Mouse (Mus musculus) liver, postnatal 0 days (tissue): ENCODE results near the gene Pde6b. TPM values are rescaled to one million over a fixed set of nuclear protein-coding genes. Genes with fewer than 3 reads are reported as not detected.

Source experiments
- ATAC-seq: fragments of 200-750 bp; cut with Nextera tagmentation; 2 replicates; pipeline ENCODE4 v1.8.0; 2017; ENCODE audit warnings: mild to moderate bottlenecking, moderate library complexity
- DNase-seq: peaks from one replicate; pipeline ENCODE4 v3.0.0-alpha.2; 2016
- H3K27ac ChIP-seq: fragments of 300-500 bp; sonication (generic); 2 replicates; pipeline ENCODE4 v1.5.1; 2014; ENCODE audit warnings: antibody characterized with exemption, moderate library complexity, mild to moderate bottlenecking, low read depth
- H3K27me3 ChIP-seq: fragments of 300-500 bp; sonication (generic); 2 replicates; pipeline ENCODE4 v1.6.1; 2014; ENCODE audit warnings: low read length, control low read depth, mixed read lengths; ENCODE audit not compliant: insufficient read depth
- H3K36me3 ChIP-seq: fragments of 300-500 bp; sonication (generic); replicated peaks from 2 replicates; pipeline ENCODE4 v1.6.1; 2014; ENCODE audit warnings: mild to moderate bottlenecking, control low read depth, low read length, moderate library complexity, mixed read lengths; ENCODE audit not compliant: insufficient read depth
- H3K4me1 ChIP-seq: fragments of 300-500 bp; sonication (generic); 2 replicates; pipeline ENCODE4 v1.6.1; 2014; ENCODE audit warnings: antibody characterized with exemption, mild to moderate bottlenecking, control low read depth; ENCODE audit not compliant: insufficient read depth
- H3K4me2 ChIP-seq: fragments of 300-500 bp; sonication (generic); 2 replicates; pipeline ENCODE4 v1.6.1; 2014; ENCODE audit warnings: low read depth, mild to moderate bottlenecking, low read length, moderate library complexity, mixed read lengths
- H3K4me3 ChIP-seq: fragments of 300-500 bp; sonication (generic); 2 replicates; pipeline ENCODE4 v1.5.1; 2014; ENCODE audit warnings: low read depth, low read length
- H3K9ac ChIP-seq: fragments of 300-500 bp; sonication (generic); replicated peaks from 2 replicates; pipeline ENCODE4 v1.6.1; 2014; ENCODE audit warnings: mild to moderate bottlenecking, moderate library complexity
- H3K9me3 ChIP-seq: fragments of 300-500 bp; sonication (generic); 2 replicates; pipeline ENCODE4 v1.6.1; 2016; ENCODE audit warnings: mild to moderate bottlenecking, control low read depth, low read length, mixed read lengths
- CTCF ChIP-seq: sonication (generic); IDR thresholded peaks from 2 replicates; pipeline ENCODE4 v1.5.1; 2016; ENCODE audit warnings: antibody characterized with exemption, low read depth
- EP300 ChIP-seq: IDR thresholded peaks from 2 replicates; pipeline ENCODE4 v1.6.1; 2016; ENCODE audit warnings: antibody characterized with exemption, low read depth, mild to moderate bottlenecking
- WGBS: fragments of 180-500 bp; shearing (Covaris S2); extraction: QIAGEN DNeasy Blood & Tissue Kit; methylation state at CpG from one replicate; pipeline ENCODE4 v1.1.7; 2014; ENCODE audit not compliant: insufficient replicate concordance; 5-methylcytosine and 5-hydroxymethylcytosine counted together
- polyA plus RNA-seq: library from polyadenylated mRNA; unstranded; fragments of >200 nt; fragmentation: Nextera tagmentation; extraction: Ambion mirVana; gene quantifications from 2 replicates; pipeline ENCODE4 v1.2.1, GENCODE M21; 2015

Gene Pde6b
- polyA plus RNA-seq, 1 experiment from 2014 or later = 0.15 TPM

DNA sequence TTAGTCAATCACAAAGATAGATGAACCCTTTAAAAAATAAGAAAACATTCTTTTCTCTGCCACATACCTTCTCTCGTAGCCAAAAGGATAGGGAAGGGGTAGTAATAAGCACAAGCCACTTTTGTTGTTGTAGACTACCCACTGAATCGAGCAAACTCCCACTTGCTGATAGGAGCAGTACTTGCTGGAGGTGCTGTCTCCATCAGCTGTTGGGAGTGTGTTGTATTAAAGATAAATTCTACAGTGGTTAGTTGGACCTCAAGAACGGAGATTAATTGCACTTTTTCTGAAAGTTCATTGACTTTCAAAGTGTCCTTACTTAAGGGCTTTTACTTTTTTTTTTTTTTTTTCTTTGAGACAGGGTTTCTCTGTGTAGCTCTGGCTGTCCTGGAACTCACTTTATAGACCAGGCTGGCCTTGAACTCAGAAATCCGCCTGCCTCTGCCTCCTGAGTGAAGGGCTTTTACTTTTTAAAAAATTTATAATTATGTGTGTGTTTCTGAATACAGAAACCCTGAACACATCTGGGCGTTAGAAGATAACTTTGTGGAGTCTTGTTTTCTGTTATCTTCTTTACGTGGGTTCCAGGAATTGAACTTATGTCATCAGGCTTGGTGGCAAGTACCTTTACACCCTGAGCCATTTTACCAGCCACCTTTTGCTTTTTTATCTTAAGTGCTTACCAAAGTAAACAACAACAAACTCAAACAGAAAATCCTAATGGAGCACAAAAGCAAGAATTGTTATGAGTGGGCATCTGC, 77.1 kb downstream of the Pde6b start:
- peaks cover 55% of the 10 kb centered on the region for H3K4me1 ChIP-seq
- no peaks in the 10 kb centered on the region for H3K27me3 ChIP-seq
- peak overlapping the region; percentile 78 for H3K4me2 ChIP-seq
- no peak overlapping the region for H3K4me3 ChIP-seq
- peak; percentile 53; the same call in 1 of the 2 replicates for TF ChIP-seq EP300
- TF ChIP-seq CTCF = no peak
- peak overlapping the region; percentile 59 for H3K27ac ChIP-seq
- ATAC-seq (no peak), DNase-seq (no peak)
- no peaks in the 10 kb centered on the region for H3K9me3 ChIP-seq
- H3K9ac ChIP-seq = peak overlapping the region; percentile 6; the same call in 1 of the 2 replicates
- H3K36me3 ChIP-seq = 0 out of 2 replicates have a peak, but pooled peaks cover 2% of the 10 kb centered on the region
- 58% methylated on average over 6 of the region's 6 CpGs for WGBS

DNA sequence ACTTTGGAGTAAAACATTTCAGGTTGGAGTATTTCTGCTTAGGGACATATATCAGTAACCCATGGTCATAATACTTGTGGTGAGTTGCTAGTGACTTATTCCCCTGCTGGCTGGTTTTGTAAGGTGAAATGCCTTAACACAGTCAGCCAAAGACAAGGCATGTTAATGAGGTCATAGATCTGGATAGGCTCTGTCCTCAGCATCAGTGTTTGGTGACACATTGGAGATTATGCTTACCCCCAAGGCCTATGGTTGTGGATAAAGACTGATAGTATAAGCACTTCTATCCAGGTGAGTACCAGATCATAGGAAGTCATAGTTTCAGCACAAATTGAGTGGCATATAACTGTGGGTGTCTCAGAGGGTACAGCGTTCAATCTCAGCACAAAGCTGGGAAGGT, 78.5 kb downstream of the Pde6b start:
- H3K27me3 ChIP-seq = no peaks in the 10 kb centered on the region
- DNase-seq (no peak), ATAC-seq (no peak)
- no peak overlapping the region for H3K27ac ChIP-seq
- H3K4me1 ChIP-seq = peaks cover 49% of the 10 kb centered on the region
- H3K4me2 ChIP-seq = no peak overlapping the region
- no peaks in the 10 kb centered on the region for H3K9me3 ChIP-seq
- H3K9ac ChIP-seq = no peak overlapping the region
- 100% methylated on average over 1 of the region's 1 CpGs for WGBS
- H3K4me3 ChIP-seq = no peak overlapping the region
- 0 out of 2 replicates have a peak, but pooled peaks cover 2% of the 10 kb centered on the region for H3K36me3 ChIP-seq
- TF ChIP-seq CTCF (no peak), EP300 (no peak)

DNA sequence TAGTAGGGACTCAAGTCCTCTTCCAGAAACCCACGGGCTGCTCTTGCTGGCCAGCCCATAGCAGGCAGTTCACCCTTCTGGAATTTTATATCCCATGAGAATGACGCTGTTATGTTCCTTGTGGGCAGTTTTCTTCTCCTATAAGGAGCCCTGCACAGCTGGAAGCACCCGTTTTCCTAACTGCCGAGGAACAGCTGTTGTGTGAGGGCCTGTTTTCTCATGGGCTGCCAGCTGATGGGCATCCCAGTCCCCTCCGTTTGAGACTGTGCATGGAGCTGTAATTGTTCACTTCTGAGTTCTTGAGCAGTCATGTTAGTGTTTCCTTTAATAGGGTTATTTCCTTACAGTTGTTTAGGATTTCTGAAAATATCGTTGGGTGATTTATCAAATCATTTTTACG, 81.4 kb downstream of the Pde6b start:
- no peak for DNase-seq
- WGBS = 73% methylated on average over 7 of the region's 7 CpGs
- Histone ChIP-seq H3K4me2 (no peak overlapping the region), H3K9me3 (no peaks in the 10 kb centered on the region), H3K4me3 (no peak overlapping the region), H3K4me1 (peaks cover 26% of the 10 kb centered on the region), H3K9ac (no peak overlapping the region), H3K27me3 (no peaks in the 10 kb centered on the region), H3K36me3 (peaks cover 25% of the 10 kb centered on the region), H3K27ac (no peak overlapping the region)
- ATAC-seq = no peak
- TF ChIP-seq EP300 (no peak), CTCF (no peak)

DNA sequence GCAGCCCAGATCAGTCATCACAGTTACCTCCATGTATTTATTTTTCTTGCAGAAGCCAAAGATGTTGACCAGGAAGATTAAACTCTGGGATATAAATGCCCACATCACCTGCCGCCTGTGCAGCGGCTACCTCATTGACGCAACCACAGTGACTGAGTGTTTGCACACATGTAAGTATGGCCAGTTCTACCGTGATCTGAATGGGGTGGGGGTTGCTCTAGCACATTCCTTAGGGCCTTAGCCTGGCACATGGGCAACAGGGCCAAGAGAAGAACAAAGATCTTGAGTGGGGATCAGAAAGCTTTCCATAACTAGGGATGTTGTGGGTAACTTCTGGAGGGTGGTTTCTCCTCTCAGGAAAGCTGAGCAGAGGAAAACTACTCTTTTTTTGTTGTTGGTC, 85.5 kb downstream of the Pde6b start:
- DNase-seq = no peak
- ATAC-seq = no peak
- Histone ChIP-seq H3K27ac (no peak overlapping the region), H3K36me3 (peaks cover 58% of the 10 kb centered on the region), H3K27me3 (no peaks in the 10 kb centered on the region), H3K9ac (no peak overlapping the region), H3K4me3 (no peak overlapping the region), H3K9me3 (no peaks in the 10 kb centered on the region), H3K4me2 (no peak overlapping the region), H3K4me1 (no peaks in the 10 kb centered on the region)
- TF ChIP-seq EP300 = no peak
- no peak for TF ChIP-seq CTCF
- 86% methylated on average over 4 of the region's 4 CpGs for WGBS

DNA sequence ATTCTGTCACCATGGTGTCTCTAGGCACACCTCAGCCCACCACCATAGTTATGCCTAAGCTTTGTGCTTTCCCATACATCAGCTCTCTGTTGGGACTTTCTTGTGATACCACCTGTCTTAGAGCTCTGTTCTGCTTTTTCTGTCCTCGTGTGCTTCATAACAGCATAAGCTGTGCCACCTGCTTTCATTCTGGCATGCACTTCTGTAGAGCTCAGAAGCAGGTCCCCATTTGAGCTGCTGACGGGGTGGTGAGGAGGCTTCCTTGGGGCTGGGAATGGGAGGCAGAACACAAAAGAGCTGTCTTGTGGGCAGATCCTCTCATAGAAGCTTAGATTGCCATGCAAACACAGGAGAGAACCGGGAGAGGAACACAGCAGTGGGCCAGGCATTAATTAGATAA, 87.8 kb downstream of the Pde6b start:
- TF ChIP-seq CTCF (no peak), EP300 (no peak)
- WGBS = 80% methylated on average over 3 of the region's 3 CpGs

More for the DNA sequence above, 87.8 kb downstream of the Pde6b start:
- no peak overlapping the region for H3K9ac ChIP-seq
- DNase-seq (no peak), ATAC-seq (no peak)
- H3K9me3 ChIP-seq = no peaks in the 10 kb centered on the region
- H3K4me1 ChIP-seq = no peaks in the 10 kb centered on the region
- H3K36me3 ChIP-seq = peaks cover 58% of the 10 kb centered on the region
- H3K4me3 ChIP-seq = no peak overlapping the region
- H3K27ac ChIP-seq = no peak overlapping the region
- H3K4me2 ChIP-seq = no peak overlapping the region
- no peaks in the 10 kb centered on the region for H3K27me3 ChIP-seq

Other genes with a start within 250 kb of the Pde6b start
- 16.1 and 17.5 TPM in 2 replicates for gene Dr1, start 119.5 kb upstream of the Pde6b start, polyA plus RNA-seq
- 1.7 and 1.9 TPM in 2 replicates for gene Pigg, start 75.8 kb upstream of the Pde6b start, polyA plus RNA-seq
- gene Gm42517, start 20.5 kb upstream of the Pde6b start, polyA plus RNA-seq = 0.14 TPM in 1 of 2 replicates, not detected in the other
- 411 and 430 TPM in 2 replicates for gene Atp5k, start 46.1 kb downstream of the Pde6b start, polyA plus RNA-seq
- 0.30 and 0.41 TPM in 2 replicates for gene Mfsd7a, start 60.5 kb downstream of the Pde6b start, polyA plus RNA-seq
- 3.8 and 5.0 TPM in 2 replicates for gene Pcgf3, start 72.8 kb downstream of the Pde6b start, polyA plus RNA-seq
- gene Cplx1, start 161.6 kb downstream of the Pde6b start, polyA plus RNA-seq = not detected in 2 replicates
- 15.6 and 17.5 TPM in 2 replicates for gene Gak, start 241.4 kb downstream of the Pde6b start, polyA plus RNA-seq
- 7.0 and 7.3 TPM in 2 replicates for gene Tmem175, start 241.4 kb downstream of the Pde6b start, polyA plus RNA-seq